Mouse (Mus musculus) small intestine, adult 2 months (tissue): ENCODE results near the gene Lrrc3b. TPM values are rescaled to one million over a fixed set of nuclear protein-coding genes. Genes with fewer than 3 reads are reported as not detected.

Experiments used
- H3K27ac ChIP-seq: fragments of 200-500 bp; 2 replicates; pipeline ENCODE4 v1.5.1; 2012; ENCODE audit warnings: low read depth, low read length, control low read depth, inconsistent platforms; ENCODE audit not compliant: insufficient read depth
- H3K27me3 ChIP-seq: fragments of 200-500 bp; 2 replicates; pipeline ENCODE4 v1.6.1; 2012; ENCODE audit warnings: mild to moderate bottlenecking, moderate library complexity, low read length, inconsistent platforms; ENCODE audit not compliant: control insufficient read depth, insufficient read depth
- H3K36me3 ChIP-seq: fragments of 200-500 bp; 2 replicates; pipeline ENCODE4 v1.6.1; 2012; ENCODE audit warnings: mild to moderate bottlenecking, low read length, control low read depth, inconsistent platforms; ENCODE audit not compliant: control insufficient read depth, insufficient read depth
- H3K4me1 ChIP-seq: fragments of 200-500 bp; 2 replicates; pipeline ENCODE4 v1.6.1; 2012; ENCODE audit warnings: low read length, inconsistent platforms, mixed read lengths; ENCODE audit not compliant: control insufficient read depth, insufficient read depth, insufficient read length
- H3K4me3 ChIP-seq: fragments of 200-500 bp; 2 replicates; pipeline ENCODE4 v1.5.1; 2012; ENCODE audit warnings: low read depth, mild to moderate bottlenecking, control low read depth, inconsistent platforms, low read length, moderate library complexity
- CTCF ChIP-seq: fragments of 200-500 bp; IDR thresholded peaks from 2 replicates; pipeline ENCODE4 v1.5.1; 2012; ENCODE audit warnings: low read depth, mild to moderate bottlenecking, control low read depth, inconsistent platforms, low read length, moderate library complexity, mixed read lengths; ENCODE audit not compliant: insufficient replicate concordance, insufficient read length; ENCODE audit errors: extremely low read depth
- POLR2A ChIP-seq: fragments of 200-500 bp; IDR thresholded peaks from 2 replicates; pipeline ENCODE4 v1.6.1; 2012; ENCODE audit warnings: low read depth, mild to moderate bottlenecking, control low read depth, inconsistent platforms, low read length, moderate library complexity
- WGBS: fragments of 180-500 bp; shearing (Covaris S2); methylation state at CpG from one replicate; pipeline ENCODE4 v1.1.7; 2018; 5-methylcytosine and 5-hydroxymethylcytosine counted together
- polyA plus RNA-seq: library from polyadenylated mRNA; depleted of rRNA; stranded (reverse); fragments of >200 nt; gene quantifications from 2 replicates; pipeline ENCODE4 v1.2.3, GENCODE M21; 2012; rRNA removed

Gene Lrrc3b
- polyA plus RNA-seq = 1.2 and 1.4 TPM in 2 replicates

DNA sequence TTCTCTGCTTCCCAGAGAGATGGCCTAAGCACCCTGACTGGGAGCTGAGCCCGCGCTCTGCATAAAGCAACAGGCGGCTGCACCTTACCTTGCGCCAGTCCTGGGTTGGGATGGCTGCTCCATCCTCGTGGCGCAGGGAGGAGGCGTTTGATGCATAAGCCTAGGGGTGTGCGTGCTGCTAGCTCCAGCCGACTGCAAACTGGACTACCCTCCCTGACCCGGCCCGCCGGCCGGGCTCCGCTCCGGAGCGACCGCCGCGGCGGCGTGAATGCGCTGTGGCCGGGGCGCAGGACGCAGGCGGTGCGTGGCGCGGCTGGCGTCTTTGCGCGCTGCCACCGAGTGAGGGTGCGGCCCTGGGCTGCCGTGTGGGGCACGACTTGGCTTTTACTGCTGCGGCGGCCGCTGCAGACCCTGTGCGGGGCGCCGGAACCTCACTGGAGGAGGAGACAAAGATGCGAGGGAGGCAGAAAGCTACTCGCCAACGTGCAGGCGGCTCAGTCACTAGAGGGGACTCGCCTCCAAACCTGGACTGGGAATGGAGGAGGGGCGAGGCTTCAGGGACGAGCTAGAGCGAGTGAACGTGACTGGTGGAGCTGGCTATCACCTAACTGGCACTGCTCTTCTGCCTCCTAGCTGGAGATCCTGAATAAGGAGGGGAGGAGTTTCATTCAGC is at the start of gene Lrrc3b:
Lrrc3b (minus strand) TSS at position 503 of the 673 bp plus-strand sequence.
- TF ChIP-seq POLR2A = no peak
- TF ChIP-seq CTCF = no peak
- Histone ChIP-seq H3K4me3 (peak within 1 kb of the TSS; percentile 49), H3K4me1 (no peaks in the 10 kb centered on the region), H3K27me3 (no peaks in the 10 kb centered on the region), H3K36me3 (no peaks in the 10 kb centered on the region), H3K27ac (no peak within 1 kb of the TSS)
- WGBS = 3% methylated on average over 51 of the region's 51 CpGs

DNA sequence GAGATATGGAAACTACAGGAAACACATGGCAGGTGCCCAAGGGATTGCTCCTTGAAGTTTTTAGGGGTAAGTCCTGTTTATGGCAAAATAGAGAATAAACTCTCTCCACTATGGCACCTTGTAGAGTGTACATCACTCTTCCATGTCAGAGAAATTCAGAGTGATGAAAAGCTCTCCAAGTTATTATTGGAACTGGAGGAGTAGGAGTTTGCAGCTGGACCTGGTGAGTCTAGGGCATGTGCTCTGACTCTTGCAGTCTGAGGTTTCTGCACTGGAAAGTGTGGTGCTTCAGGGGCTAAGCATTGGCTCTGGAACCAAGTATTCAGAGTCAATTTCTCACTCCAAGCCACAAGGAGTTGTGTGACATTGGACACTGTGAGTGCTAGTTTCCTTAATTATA is 38.9 kb upstream of the Lrrc3b start:
- H3K4me1 ChIP-seq = no peaks in the 10 kb centered on the region
- TF ChIP-seq POLR2A (no peak), CTCF (no peak)
- H3K27ac ChIP-seq = no peak overlapping the region
- no peaks in the 10 kb centered on the region for H3K27me3 ChIP-seq
- H3K4me3 ChIP-seq = no peak overlapping the region
- no peaks in the 10 kb centered on the region for H3K36me3 ChIP-seq

DNA sequence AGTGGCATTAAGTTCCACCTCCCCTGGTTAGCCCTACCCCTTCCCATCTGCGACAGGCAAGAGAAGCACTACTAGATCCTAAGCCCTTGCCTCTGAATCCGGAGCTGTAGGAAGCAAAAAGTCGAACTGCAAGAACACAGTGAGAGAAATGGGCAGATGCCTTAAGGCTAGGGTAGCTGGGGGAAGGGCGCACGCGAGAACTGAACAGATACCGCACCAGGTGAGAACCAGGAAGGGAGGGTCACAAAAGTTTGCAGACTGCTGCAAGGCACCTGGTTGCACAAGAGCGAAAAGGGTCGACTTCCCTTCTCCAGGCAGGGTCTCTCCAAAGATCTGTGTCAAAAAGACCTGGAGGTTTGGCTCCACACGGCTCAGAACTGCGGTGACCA is 697 bp downstream of the Lrrc3b start:
- under 1% methylated on average over 11 of the region's 11 CpGs for WGBS
- no peaks in the 10 kb centered on the region for H3K27me3 ChIP-seq
- TF ChIP-seq CTCF (no peak), POLR2A (no peak)
- H3K4me1 ChIP-seq = no peaks in the 10 kb centered on the region
- H3K36me3 ChIP-seq = no peaks in the 10 kb centered on the region
- H3K27ac ChIP-seq = no peak overlapping the region
- H3K4me3 ChIP-seq = peak overlapping the region; percentile 49

DNA sequence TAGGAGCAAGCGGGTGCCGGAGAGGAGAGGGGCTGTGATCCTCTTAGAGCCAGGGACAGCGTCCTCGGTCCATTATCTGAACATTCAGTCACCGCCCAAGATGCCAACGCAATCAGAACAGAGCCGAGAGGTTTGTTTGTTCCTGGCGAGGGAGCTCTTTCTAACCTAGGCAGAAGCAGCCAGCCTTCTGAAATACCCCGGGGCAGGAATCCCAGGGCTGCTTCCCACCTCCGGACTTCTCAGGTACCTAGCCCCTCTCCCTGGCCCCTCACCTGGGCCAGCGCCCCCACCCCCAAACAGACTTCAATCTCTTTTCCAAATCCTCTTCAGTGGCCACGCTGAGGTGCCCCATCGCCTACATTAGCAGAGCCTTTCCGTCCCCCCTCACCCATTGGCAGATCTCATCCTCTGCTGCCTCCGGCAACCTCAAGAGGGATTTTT is 1.3 kb downstream of the Lrrc3b start:
- H3K4me1 ChIP-seq = no peaks in the 10 kb centered on the region
- H3K4me3 ChIP-seq = peak overlapping the region; percentile 49
- 4% methylated on average over 15 of the region's 15 CpGs for WGBS
- no peaks in the 10 kb centered on the region for H3K27me3 ChIP-seq
- H3K36me3 ChIP-seq = no peaks in the 10 kb centered on the region
- TF ChIP-seq CTCF = no peak
- no peak for TF ChIP-seq POLR2A
- H3K27ac ChIP-seq = no peak overlapping the region

DNA sequence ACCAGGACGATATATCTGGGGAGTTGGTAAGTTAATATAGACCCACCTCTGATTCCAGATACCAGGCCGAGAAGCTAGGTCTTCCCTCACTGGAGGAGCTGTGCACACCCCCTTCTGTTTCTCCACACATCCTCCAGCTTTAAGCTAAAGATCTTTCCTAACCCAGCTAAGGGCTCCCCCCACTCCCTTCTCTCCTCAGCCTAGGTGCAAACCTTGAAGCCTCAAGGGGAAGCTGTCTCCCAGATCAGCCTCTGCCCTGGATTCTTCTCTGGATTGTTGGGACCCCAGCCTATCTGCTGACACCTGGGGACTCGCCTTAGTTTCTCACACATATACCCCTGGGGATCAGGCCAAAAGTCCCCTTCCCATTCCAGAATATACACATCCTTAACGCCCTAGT is 1.7 kb downstream of the Lrrc3b start:
- no peaks in the 10 kb centered on the region for H3K36me3 ChIP-seq
- peak overlapping the region; percentile 49; the same call in 1 of the 2 replicates for H3K4me3 ChIP-seq
- no peaks in the 10 kb centered on the region for H3K4me1 ChIP-seq
- TF ChIP-seq CTCF (no peak), POLR2A (no peak)
- no peaks in the 10 kb centered on the region for H3K27me3 ChIP-seq
- 54% methylated on average over 4 of the region's 4 CpGs for WGBS
- no peak overlapping the region for H3K27ac ChIP-seq

DNA sequence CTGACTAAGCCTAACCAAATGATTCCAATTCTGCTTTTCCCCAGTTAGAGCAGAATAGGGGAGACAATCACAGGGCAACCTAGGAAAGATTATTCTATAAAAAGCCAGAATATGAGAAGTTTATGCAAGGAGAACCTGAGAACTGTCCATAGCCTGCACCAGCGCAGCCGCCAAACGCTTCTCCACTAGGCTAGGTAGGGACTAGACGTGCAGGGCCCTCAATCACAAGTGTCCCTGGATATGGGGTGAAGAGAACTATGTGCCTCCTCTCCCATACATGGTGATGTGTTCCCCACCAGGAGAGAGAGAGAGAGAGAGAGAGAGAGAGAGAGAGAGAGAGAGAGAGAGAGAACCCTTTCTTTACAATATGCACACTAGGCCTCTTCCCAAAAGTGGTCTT is 2.2 kb downstream of the Lrrc3b start:
- no peaks in the 10 kb centered on the region for H3K4me1 ChIP-seq

GRCm38 (mm10) chr14:15432396-15432795 is 6.4 kb downstream of the Lrrc3b start:
- Histone ChIP-seq H3K4me3 (no peak overlapping the region), H3K27ac (no peak overlapping the region), H3K27me3 (no peaks in the 10 kb centered on the region), H3K36me3 (no peaks in the 10 kb centered on the region), H3K4me1 (no peaks in the 10 kb centered on the region)
- 41% methylated on average over 1 of the region's 1 CpGs for WGBS
- TF ChIP-seq POLR2A = no peak
- no peak for TF ChIP-seq CTCF

More for the DNA sequence above, 2.2 kb downstream of the Lrrc3b start:
- Histone ChIP-seq H3K4me3 (no peak overlapping the region), H3K36me3 (no peaks in the 10 kb centered on the region), H3K27ac (no peak overlapping the region), H3K27me3 (no peaks in the 10 kb centered on the region)
- TF ChIP-seq CTCF (no peak), POLR2A (no peak)
- WGBS = 92% methylated on average over 4 of the region's 4 CpGs
